ENCODE assay signal across 8 mouse cellular contexts in genomic region chr9:115708199-115708934, GRCm38 (mm10).
DNase-seq lines count a peak whose midpoint lies in the region; ATAC-seq and TF ChIP-seq lines count a peak whose summit lies in the region.

No protein-coding gene starts in this region.

- no peak overlapping the region for H3K9ac ChIP-seq in embryonic facial prominence, embryonic 14.5 days (ENCODE audit: low read depth, low read length)
- H3K9ac ChIP-seq in heart, embryonic 16.5 days (ENCODE audit: low read length): no peak overlapping the region
- no peak overlapping the region for H3K9ac ChIP-seq in kidney, postnatal 0 days (ENCODE audit: low read depth, low read length)
- H3K9ac ChIP-seq in lung, embryonic 16.5 days (ENCODE audit: low read length): no peak overlapping the region

- 37% methylated on average over 8 of the region's 8 CpGs for WGBS in embryonic facial prominence, embryonic 14.5 days
- 20% methylated on average over 8 of the region's 8 CpGs for WGBS in heart, embryonic 16.5 days
- 22% methylated on average over 8 of the region's 8 CpGs for WGBS in kidney, postnatal 0 days
- 29% methylated on average over 8 of the region's 8 CpGs for WGBS in lung, embryonic 16.5 days

- H3K36me3 ChIP-seq in embryonic facial prominence, embryonic 14.5 days (ENCODE audit: control insufficient read depth, insufficient read depth, low read length): no peaks in the 10 kb centered on the region
- no peaks in the 10 kb centered on the region for H3K36me3 ChIP-seq in heart, embryonic 16.5 days (ENCODE audit: control insufficient read depth, insufficient read depth)
- H3K36me3 ChIP-seq in kidney, postnatal 0 days (ENCODE audit: insufficient read depth, low read length): no peaks in the 10 kb centered on the region
- H3K36me3 ChIP-seq in lung, embryonic 16.5 days (ENCODE audit: control insufficient read depth, insufficient read depth, low read length): no peaks in the 10 kb centered on the region

- H3K27ac ChIP-seq in embryonic facial prominence, embryonic 14.5 days (replicated peaks; ENCODE audit: low read depth, low read length): no peak overlapping the region
- H3K27ac ChIP-seq in heart, embryonic 16.5 days (ENCODE audit: low read length): peak overlapping the region; percentile 57; the same call in 1 of the 2 replicates
- H3K27ac ChIP-seq in kidney, postnatal 0 days: no peak overlapping the region
- peak overlapping the region; percentile 42; the same call in 1 of the 2 replicates for H3K27ac ChIP-seq in lung, embryonic 16.5 days (ENCODE audit: low read length)

- DNase-seq in gastrocnemius, postnatal 14 days: peak; percentile 19
- DNase-seq in gastrocnemius, adult 18-20 months (ENCODE audit: low spot score): no peak
- DNase-seq in embryonic facial prominence, embryonic 14.5 days (ENCODE audit: low spot score): peak; percentile 68
- DNase-seq in kidney, postnatal 0 days (ENCODE audit: low spot score): peak; percentile 92
- DNase-seq in retina, embryonic 14.5 days (ENCODE audit: low spot score): peak; percentile 85
- no peak for DNase-seq in B cell, adult 2 months

- TF ChIP-seq CTCF in kidney, postnatal 0 days (IDR thresholded peaks at IDR 0.05; ENCODE audit: low read depth): no peak

- H3K9me3 ChIP-seq in embryonic facial prominence, embryonic 14.5 days (ENCODE audit: control insufficient read depth, low read length): no peaks in the 10 kb centered on the region
- no peaks in the 10 kb centered on the region for H3K9me3 ChIP-seq in heart, embryonic 16.5 days (replicated peaks; ENCODE audit: control insufficient read depth, low read length)
- H3K9me3 ChIP-seq in kidney, postnatal 0 days (replicated peaks; ENCODE audit: low read length): no peaks in the 10 kb centered on the region
- H3K9me3 ChIP-seq in lung, embryonic 16.5 days (ENCODE audit: control insufficient read depth, low read length): no peaks in the 10 kb centered on the region

- no peak overlapping the region for H3K4me2 ChIP-seq in embryonic facial prominence, embryonic 14.5 days (ENCODE audit: low read depth, low read length)
- peak overlapping the region; percentile 10; the same call in 1 of the 2 replicates for H3K4me2 ChIP-seq in heart, embryonic 16.5 days (ENCODE audit: low read depth, low read length)
- no peak overlapping the region for H3K4me2 ChIP-seq in kidney, postnatal 0 days (ENCODE audit: low read length)
- no peak overlapping the region for H3K4me2 ChIP-seq in lung, embryonic 16.5 days (ENCODE audit: low read depth, low read length)

- peak; percentile 82; the same call in 1 of the 2 replicates for ATAC-seq in embryonic facial prominence, embryonic 14.5 days (ENCODE audit: low read depth)
- ATAC-seq in heart, embryonic 16.5 days (replicated peaks; ENCODE audit: extremely low read depth, insufficient read depth, low FRiP score): peak; percentile 87
- ATAC-seq in kidney, postnatal 0 days (replicated peaks; ENCODE audit: low FRiP score, low read depth): peak; percentile 61; the same call in 1 of the 2 replicates
- peak; percentile 98 for ATAC-seq in lung, embryonic 16.5 days (ENCODE audit: low read depth)

- H3K4me3 ChIP-seq in embryonic facial prominence, embryonic 14.5 days (ENCODE audit: low read depth, low read length): no peak overlapping the region
- H3K4me3 ChIP-seq in heart, embryonic 16.5 days (ENCODE audit: low read length): no peak overlapping the region
- no peak overlapping the region for H3K4me3 ChIP-seq in kidney, postnatal 0 days (replicated peaks; ENCODE audit: low read depth, low read length)
- H3K4me3 ChIP-seq in lung, embryonic 16.5 days (ENCODE audit: low read length): no peak overlapping the region

- intact Hi-C loops in gastrocnemius, postnatal 14 days (cut with DNase I; ENCODE audit: low total_unique reads): no loop called here

- no peaks in the 10 kb centered on the region for H3K4me1 ChIP-seq in embryonic facial prominence, embryonic 14.5 days (ENCODE audit: control insufficient read depth, insufficient read depth, low read length)
- peaks cover 7% of the 10 kb centered on the region; the same call in 1 of the 2 replicates for H3K4me1 ChIP-seq in heart, embryonic 16.5 days (ENCODE audit: control insufficient read depth, insufficient read depth, low read length)
- no peaks in the 10 kb centered on the region for H3K4me1 ChIP-seq in kidney, postnatal 0 days (replicated peaks; ENCODE audit: insufficient read depth, low read length)
- no peaks in the 10 kb centered on the region for H3K4me1 ChIP-seq in lung, embryonic 16.5 days (replicated peaks; ENCODE audit: control insufficient read depth, insufficient read depth, low read length)

- no peaks in the 10 kb centered on the region for H3K27me3 ChIP-seq in embryonic facial prominence, embryonic 14.5 days (replicated peaks; ENCODE audit: control insufficient read depth, insufficient read depth, low read length)
- H3K27me3 ChIP-seq in heart, embryonic 16.5 days (ENCODE audit: control insufficient read depth, insufficient read depth, low read length): no peaks in the 10 kb centered on the region
- no peaks in the 10 kb centered on the region for H3K27me3 ChIP-seq in kidney, postnatal 0 days (ENCODE audit: insufficient read depth, low read length)
- no peaks in the 10 kb centered on the region for H3K27me3 ChIP-seq in lung, embryonic 16.5 days (ENCODE audit: control insufficient read depth, insufficient read depth, low read depth, low read length)

Comparison
In these comparisons a context has a peak if more than half of its experiments do, and no peak if none do; other contexts are left out.
1. DNase-seq: peak in gastrocnemius, postnatal 14 days (single experiment), embryonic facial prominence, embryonic 14.5 days (single experiment), kidney, postnatal 0 days (single experiment) and retina, embryonic 14.5 days (single experiment); none in gastrocnemius, adult 18-20 months (single experiment) and B cell, adult 2 months (0 of 2).
2. H3K27ac ChIP-seq: peak in heart, embryonic 16.5 days (single experiment) and lung, embryonic 16.5 days (single experiment); none in embryonic facial prominence, embryonic 14.5 days (single experiment) and kidney, postnatal 0 days (single experiment).
3. Peak in every context shown above with its lines, with median percentiles within 50 percentile points of each other: ATAC-seq.